Mouse (Mus musculus) myocyte (in vitro differentiated cells): ENCODE measurements around the gene Hist1h2bj. TPM values are rescaled to one million over a fixed set of nuclear protein-coding genes. Genes with fewer than 3 reads are reported as not detected.

Source experiments
- H3K27me3 ChIP-seq: one replicate; pipeline ENCODE4 v1.6.1; 2011; ENCODE audit not compliant: control insufficient read depth, insufficient read depth, insufficient read length
- H3K36me3 ChIP-seq: one replicate; pipeline ENCODE4 v1.6.1; 2011; ENCODE audit not compliant: control insufficient read depth, insufficient read depth
- H3K4me2 ChIP-seq: one replicate; pipeline ENCODE4 v1.6.1; 2011; ENCODE audit warnings: low read depth, control low read depth
- H3K4me3 ChIP-seq: one replicate; pipeline ENCODE4 v1.5.1; 2011; ENCODE audit warnings: mild to moderate bottlenecking, control low read depth, moderate library complexity
- H3K79me2 ChIP-seq: one replicate; pipeline ENCODE4 v1.6.1; 2011; ENCODE audit not compliant: control insufficient read depth, insufficient read depth
- H3ac ChIP-seq: one replicate; pipeline ENCODE4 v1.6.1; 2011; ENCODE audit not compliant: control insufficient read depth, insufficient read length
- CEBPB ChIP-seq: IDR thresholded peaks from 2 replicates; pipeline ENCODE4 v1.6.1; 2011; ENCODE audit warnings: mild to moderate bottlenecking, moderate library complexity; ENCODE audit not compliant: poor library complexity, insufficient read depth, severe bottlenecking
- E2F4 ChIP-seq: IDR thresholded peaks from one replicate; pipeline ENCODE4 v1.6.1; 2011; ENCODE audit warnings: mild to moderate bottlenecking, control low read depth, moderate library complexity; ENCODE audit not compliant: insufficient read depth
- MAX ChIP-seq: IDR thresholded peaks from one replicate; pipeline ENCODE4 v1.6.1; 2011; ENCODE audit warnings: low read depth, mild to moderate bottlenecking, control low read depth
- MYOD1 ChIP-seq, 3 experiments: IDR thresholded peaks; one replicate each; pipeline ENCODE4 v1.6.1; 2011; ENCODE audit warnings: control low read depth in 2 of 3, low read depth in 2 of 3, mild to moderate bottlenecking in 2 of 3, moderate library complexity in 1 of 3; ENCODE audit not compliant: insufficient read length in 2 of 3, control insufficient read depth in 1 of 3
- MYOG ChIP-seq, 3 experiments: IDR thresholded peaks; one replicate each; pipeline ENCODE4 v1.6.1; 2011; ENCODE audit warnings: control low read depth in 2 of 3, low read depth in 2 of 3, mild to moderate bottlenecking in 2 of 3; ENCODE audit not compliant: insufficient read length in 2 of 3, control insufficient read depth in 1 of 3, insufficient read depth in 1 of 3
- POLR2A ChIP-seq: IDR thresholded peaks from one replicate; pipeline ENCODE4 v1.6.1; 2011; ENCODE audit warnings: low read depth, mild to moderate bottlenecking, control low read depth, moderate library complexity; ENCODE audit not compliant: insufficient read length
- POLR2AphosphoS2 ChIP-seq: IDR thresholded peaks from one replicate; pipeline ENCODE4 v1.6.1; 2011; ENCODE audit warnings: low read depth, control low read depth; ENCODE audit not compliant: insufficient read length
- REST ChIP-seq: IDR thresholded peaks from one replicate; pipeline ENCODE4 v1.6.1; 2011; ENCODE audit warnings: mild to moderate bottlenecking, control low read depth, moderate library complexity; ENCODE audit not compliant: insufficient read depth, insufficient read length
- SRF ChIP-seq: IDR thresholded peaks from one replicate; pipeline ENCODE4 v1.6.1; 2011; ENCODE audit warnings: low read depth; ENCODE audit not compliant: control insufficient read depth, insufficient read length
- TCF12 ChIP-seq: IDR thresholded peaks from one replicate; pipeline ENCODE4 v1.6.1; 2011; ENCODE audit warnings: mild to moderate bottlenecking, control low read depth; ENCODE audit not compliant: poor library complexity, insufficient read depth, severe bottlenecking
- TCF3 ChIP-seq: IDR thresholded peaks from one replicate; pipeline ENCODE4 v1.6.1; 2011; ENCODE audit warnings: low read depth, control low read depth; ENCODE audit not compliant: insufficient read length
- USF1 ChIP-seq: IDR thresholded peaks from one replicate; pipeline ENCODE4 v1.6.1; 2011; ENCODE audit warnings: low read depth, mild to moderate bottlenecking, control low read depth, moderate library complexity
- polyA plus RNA-seq: library from polyadenylated mRNA; unstranded; fragments of >200 nt; fragmentation: generic; extraction: Trizol; gene quantifications from one replicate; pipeline ENCODE4 v1.2.1, GENCODE M21; 2012; ENCODE audit warnings: missing spikeins

The Hist1h2bj gene
- polyA plus RNA-seq, 1 experiment = 3.4 TPM

DNA sequence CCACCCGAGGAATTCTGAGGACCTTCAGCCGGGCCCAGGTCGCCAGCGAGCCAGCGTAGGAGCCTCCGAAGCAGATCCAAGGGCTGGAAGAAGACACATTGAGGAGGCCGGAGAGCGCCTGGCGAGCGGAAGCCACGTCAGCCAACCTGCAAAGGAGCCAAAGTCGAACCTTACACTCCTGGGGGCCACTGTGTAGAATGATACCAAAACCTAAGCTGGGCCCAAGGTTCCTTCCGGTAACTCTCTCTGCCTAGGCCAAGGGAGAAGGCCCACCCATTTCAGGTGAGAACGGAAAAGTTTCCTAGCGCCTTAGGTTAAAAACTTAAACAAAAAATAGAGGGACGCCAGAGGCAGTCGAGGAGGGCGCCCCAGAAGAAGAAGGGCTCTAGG, 35.9 kb upstream of the Hist1h2bj start:
- TF ChIP-seq TCF3 (no peak), TCF12 (no peak), POLR2A (no peak), USF1 (no peak), CEBPB (no peak), MYOG (IDR thresholded peaks at IDR 0.05; ENCODE audit: control insufficient read depth in 1 of 3, insufficient read depth in 1 of 3, insufficient read length in 2 of 3, low read depth in 2 of 3) (no peak), REST (no peak), POLR2AphosphoS2 (no peak)
- H3K4me3 ChIP-seq = peak overlapping the region; percentile 34
- H3K79me2 ChIP-seq = no peaks in the 10 kb centered on the region
- H3K36me3 ChIP-seq = no peaks in the 10 kb centered on the region
- H3K4me2 ChIP-seq = no peak overlapping the region
- H3K27me3 ChIP-seq = peaks cover 22% of the 10 kb centered on the region
- no peak overlapping the region for H3ac ChIP-seq

DNA sequence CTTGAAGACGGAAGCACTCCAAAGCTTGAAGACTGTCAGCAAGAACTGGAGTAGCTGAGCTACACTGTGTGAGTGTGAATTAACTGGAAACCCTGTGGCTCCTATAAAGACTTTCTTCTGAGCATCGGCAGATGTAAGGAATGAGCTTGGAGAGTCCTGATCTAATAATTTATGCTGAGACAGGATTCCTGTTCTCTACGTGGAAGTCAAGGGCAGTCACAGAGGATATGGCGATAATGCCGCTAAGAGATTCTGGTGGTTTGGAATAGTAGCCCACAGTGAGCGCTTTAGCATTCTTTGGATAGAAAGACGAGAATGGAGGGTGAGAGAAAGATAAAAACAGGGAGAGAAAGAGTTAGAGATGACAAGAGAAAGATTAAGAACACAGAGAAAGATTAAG, 35.1 kb upstream of the Hist1h2bj start:
- Histone ChIP-seq H3K36me3 (no peaks in the 10 kb centered on the region), H3K4me3 (no peak overlapping the region)
- TF ChIP-seq TCF3 (no peak), REST (no peak), E2F4 (no peak), POLR2AphosphoS2 (no peak), TCF12 (no peak), CEBPB (no peak), POLR2A (no peak), SRF (no peak), USF1 (no peak), MYOD1 (IDR thresholded peaks at IDR 0.05; ENCODE audit: control insufficient read depth in 1 of 3, insufficient read length in 2 of 3, low read depth in 2 of 3) (no peak), MAX (no peak), MYOG (IDR thresholded peaks at IDR 0.05; ENCODE audit: control insufficient read depth in 1 of 3, insufficient read depth in 1 of 3, insufficient read length in 2 of 3, low read depth in 2 of 3) (no peak)

DNA sequence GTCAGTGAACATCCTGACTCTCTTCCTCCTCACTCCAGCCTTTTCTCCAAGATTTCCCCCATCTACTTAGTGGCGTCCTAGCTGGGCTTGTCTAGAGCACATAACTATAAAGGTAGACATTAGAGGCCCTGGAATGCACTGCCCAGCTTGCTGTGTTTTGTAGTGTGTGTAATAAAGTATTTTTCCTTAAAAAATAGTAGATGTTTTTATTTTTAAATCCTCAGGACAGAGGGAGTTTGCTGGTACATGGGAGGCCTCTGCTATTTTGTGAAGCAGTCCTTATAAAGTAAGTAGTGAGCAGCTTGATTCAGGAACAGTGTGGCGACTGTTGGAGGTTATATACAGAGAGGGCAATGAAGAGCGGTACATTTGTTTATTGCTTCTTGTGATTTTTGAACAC, 34.3 kb upstream of the Hist1h2bj start:
- Histone ChIP-seq H3K4me3 (no peak overlapping the region), H3K79me2 (no peaks in the 10 kb centered on the region), H3K4me2 (no peak overlapping the region), H3K27me3 (peaks cover 22% of the 10 kb centered on the region), H3ac (no peak overlapping the region), H3K36me3 (no peaks in the 10 kb centered on the region)
- TF ChIP-seq REST (no peak), POLR2A (no peak), SRF (no peak), E2F4 (no peak)

More for the DNA sequence above, 35.1 kb upstream of the Hist1h2bj start:
- Histone ChIP-seq H3K79me2 (no peaks in the 10 kb centered on the region), H3K27me3 (peaks cover 22% of the 10 kb centered on the region), H3K4me2 (no peak overlapping the region), H3ac (no peak overlapping the region)

DNA sequence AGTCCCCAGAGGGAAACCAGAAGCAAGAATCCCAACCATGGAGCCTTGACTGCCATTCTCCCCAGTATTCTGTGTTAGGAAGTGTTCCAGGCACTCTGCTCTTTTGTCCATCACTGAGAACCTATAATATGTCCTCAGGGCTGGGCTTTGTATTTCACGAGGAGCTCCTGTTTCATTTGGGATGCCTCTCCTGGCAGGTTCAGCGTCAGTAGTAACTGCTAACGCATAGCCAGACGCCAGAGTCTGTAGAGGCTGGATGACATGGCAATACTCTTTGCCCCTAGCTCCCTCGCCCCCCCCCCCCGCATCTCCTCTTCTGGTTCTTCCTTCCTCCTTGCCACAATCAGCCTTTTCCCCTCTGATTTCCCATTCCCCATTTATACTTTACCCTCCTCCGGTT, 33.4 kb upstream of the Hist1h2bj start, which contains the start of gene Prss16:
Prss16 (minus strand) TSS at position 101 of the 400 bp plus-strand sequence.
- TF ChIP-seq MYOG (IDR thresholded peaks at IDR 0.05; ENCODE audit: control insufficient read depth in 1 of 3, insufficient read depth in 1 of 3, insufficient read length in 2 of 3, low read depth in 2 of 3) (no peak), TCF12 (no peak), CEBPB (no peak), REST (no peak), SRF (no peak), USF1 (no peak), TCF3 (no peak), MYOD1 (IDR thresholded peaks at IDR 0.05; ENCODE audit: control insufficient read depth in 1 of 3, insufficient read length in 2 of 3, low read depth in 2 of 3) (no peak), POLR2A (no peak), E2F4 (no peak), MAX (no peak), POLR2AphosphoS2 (no peak)
- Histone ChIP-seq H3K4me2 (no peak within 1 kb of the TSS), H3K79me2 (no peaks in the 10 kb centered on the region), H3K36me3 (no peaks in the 10 kb centered on the region), H3K4me3 (no peak within 1 kb of the TSS), H3ac (no peak within 1 kb of the TSS), H3K27me3 (peaks cover 22% of the 10 kb centered on the region)

DNA sequence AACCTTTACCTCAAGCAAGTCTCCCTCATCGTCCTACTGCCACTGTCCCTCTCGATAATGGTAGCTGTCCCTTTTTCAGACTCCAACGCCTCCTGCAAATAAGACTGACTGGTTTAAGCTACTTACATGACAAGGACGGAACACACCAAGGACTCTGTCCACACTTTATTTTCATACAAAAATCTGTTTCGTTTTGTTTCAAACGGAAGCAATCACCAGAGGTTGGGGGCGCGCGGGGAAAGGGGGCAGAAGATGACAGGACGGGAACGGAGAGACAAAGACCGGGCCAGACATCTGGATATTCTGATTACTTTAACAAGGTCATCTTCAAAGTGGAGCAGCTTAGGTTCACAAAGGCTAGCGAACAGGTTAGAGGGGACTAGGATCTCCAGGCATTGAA, 29.3 kb upstream of the Hist1h2bj start:
- no peak overlapping the region for H3ac ChIP-seq
- no peak overlapping the region for H3K4me2 ChIP-seq
- no peaks in the 10 kb centered on the region for H3K36me3 ChIP-seq
- H3K79me2 ChIP-seq = no peaks in the 10 kb centered on the region
- H3K27me3 ChIP-seq = peaks cover 10% of the 10 kb centered on the region
- TF ChIP-seq POLR2A = no peak
- TF ChIP-seq POLR2AphosphoS2 = no peak
- TF ChIP-seq REST = no peak
- no peak for TF ChIP-seq E2F4
- no peak for TF ChIP-seq SRF
- no peak for TF ChIP-seq TCF3
- no peak for TF ChIP-seq MYOD1 (IDR thresholded peaks at IDR 0.05; ENCODE audit: control insufficient read depth in 1 of 3, insufficient read length in 2 of 3, low read depth in 2 of 3)
- TF ChIP-seq TCF12 = no peak
- no peak for TF ChIP-seq CEBPB
- TF ChIP-seq MAX = no peak
- no peak for TF ChIP-seq USF1
- TF ChIP-seq MYOG (IDR thresholded peaks at IDR 0.05; ENCODE audit: control insufficient read depth in 1 of 3, insufficient read depth in 1 of 3, insufficient read length in 2 of 3, low read depth in 2 of 3) = no peak
- no peak overlapping the region for H3K4me3 ChIP-seq
